Mouse (Mus musculus) small intestine, adult 2 months (tissue): ENCODE measurements around the gene Coro1c.

Source experiments
- CTCF ChIP-seq: fragments of 200-500 bp; IDR thresholded peaks from 2 replicates; pipeline ENCODE4 v1.5.1; 2012; ENCODE audit warnings: low read depth, mild to moderate bottlenecking, control low read depth, inconsistent platforms, low read length, moderate library complexity, mixed read lengths; ENCODE audit not compliant: insufficient replicate concordance, insufficient read length; ENCODE audit errors: extremely low read depth
- POLR2A ChIP-seq: fragments of 200-500 bp; IDR thresholded peaks from 2 replicates; pipeline ENCODE4 v1.6.1; 2012; ENCODE audit warnings: low read depth, mild to moderate bottlenecking, control low read depth, inconsistent platforms, low read length, moderate library complexity

DNA sequence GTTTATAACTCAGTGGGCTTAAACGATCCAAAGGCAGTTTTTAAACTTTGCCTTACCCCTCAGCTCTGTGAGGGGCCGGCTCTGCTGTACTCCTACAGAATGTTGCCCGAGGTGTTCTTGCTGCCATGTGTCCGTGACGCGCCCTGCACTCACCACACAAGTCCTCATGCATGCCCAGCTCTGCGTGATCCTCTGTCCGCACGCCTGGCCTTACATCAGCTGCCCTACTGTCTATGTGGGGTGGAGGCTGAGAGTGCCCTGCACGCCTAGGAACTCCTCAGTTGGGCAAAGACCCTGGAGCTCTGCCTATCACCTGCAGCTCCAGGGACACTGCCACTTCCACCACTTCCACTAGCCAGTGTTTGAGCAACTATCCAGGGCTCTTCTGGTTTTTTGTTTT lies 50.0 kb downstream of the Coro1c start:
- TF ChIP-seq CTCF (no peak), POLR2A (no peak)
